Mouse (Mus musculus) left cerebral cortex, adult 18-20 months (tissue): Measurements from ENCODE around the gene Rasgef1b. TPM values are rescaled to one million over a fixed set of nuclear protein-coding genes. Genes with fewer than 3 reads are reported as not detected.

Source experiments
- DNase-seq, 2 experiments: peaks; one replicate each; pipeline ENCODE4 v3.0.0; 2021 to 2022; ENCODE audit warnings: low spot score in 2 of 2, mixed read lengths in 1 of 2
- total RNA-seq, 2 experiments: library from RNA; stranded (reverse); gene quantifications; 2 replicates each; pipeline ENCODE4 v1.2.3; 2021

The Rasgef1b gene
- total RNA-seq, 2 experiments from 2014 or later: 73.6 to 73.8 TPM

DNA sequence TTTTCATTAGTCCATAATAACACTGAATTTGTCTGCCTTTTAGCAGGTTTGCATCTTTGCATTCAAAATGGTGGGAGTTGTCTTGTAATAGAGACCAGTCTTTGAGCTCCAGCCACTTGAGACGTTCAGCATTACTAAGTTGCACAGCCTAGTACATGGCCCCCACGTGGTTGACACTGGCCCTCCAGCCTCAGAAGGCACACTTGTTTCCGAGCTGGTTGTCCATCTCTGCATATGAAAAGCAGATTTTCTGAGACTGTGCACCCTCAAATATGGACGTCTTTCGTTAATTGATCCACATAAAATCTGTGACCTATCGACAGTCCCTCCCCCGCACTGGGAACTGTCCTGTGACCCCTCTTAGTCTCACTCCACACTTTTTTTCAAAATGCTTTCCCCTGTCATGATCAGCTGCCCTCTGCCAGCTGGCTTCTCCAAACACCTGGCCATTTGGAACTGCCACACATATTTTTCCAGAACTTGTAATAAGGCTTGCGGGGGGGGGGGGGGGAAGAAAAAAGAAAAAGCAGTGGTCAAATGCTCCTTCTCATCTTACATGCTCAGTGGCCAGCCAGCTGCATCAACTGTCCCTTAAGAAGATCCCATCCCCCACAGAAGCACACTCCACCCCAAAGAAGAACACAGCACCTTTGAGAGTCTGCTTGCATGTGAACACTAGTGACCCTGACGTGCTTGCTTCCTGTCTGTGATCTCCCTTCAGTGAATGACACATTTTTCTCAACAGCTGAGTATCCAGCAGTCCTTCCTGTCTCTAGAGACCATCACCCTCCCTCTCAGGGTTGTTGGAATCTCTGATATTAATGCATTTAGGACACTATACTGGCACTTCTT, 231.7 kb downstream of the Rasgef1b start:
- no peak for DNase-seq

GRCm38 (mm10) chr5:99496157-99496453, 232.8 kb downstream of the Rasgef1b start:
- DNase-seq: no peak

- DNase-seq: no peak
Observed at GRCm38 (mm10) chr5:99495354-99496156, 233.3 kb downstream of the Rasgef1b start.

- no peak for DNase-seq
Observed at GRCm38 (mm10) chr5:99493861-99494260, 235.0 kb downstream of the Rasgef1b start.

DNA sequence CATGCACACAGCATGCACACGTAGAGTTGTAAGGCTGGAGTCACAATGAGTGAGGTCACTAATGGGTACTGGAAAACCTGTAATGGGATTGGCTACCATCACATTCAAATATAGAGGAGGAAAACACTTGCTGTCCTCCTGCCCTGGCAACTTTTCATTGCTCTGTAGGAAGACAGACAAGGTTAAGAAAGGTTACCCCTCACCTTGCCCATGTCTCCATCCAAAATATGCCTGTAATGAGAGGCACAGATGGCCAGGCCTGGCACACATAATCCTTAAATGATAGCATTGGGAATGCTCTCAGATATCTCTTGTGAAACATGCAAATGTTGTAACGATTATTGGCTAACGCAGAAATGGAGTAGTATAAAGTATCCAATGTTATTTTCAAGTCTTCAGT, 235.8 kb downstream of the Rasgef1b start:
- no peak for DNase-seq

- no peak for DNase-seq
Observed at GRCm38 (mm10) chr5:99488479-99489158, 240.2 kb downstream of the Rasgef1b start.

DNA sequence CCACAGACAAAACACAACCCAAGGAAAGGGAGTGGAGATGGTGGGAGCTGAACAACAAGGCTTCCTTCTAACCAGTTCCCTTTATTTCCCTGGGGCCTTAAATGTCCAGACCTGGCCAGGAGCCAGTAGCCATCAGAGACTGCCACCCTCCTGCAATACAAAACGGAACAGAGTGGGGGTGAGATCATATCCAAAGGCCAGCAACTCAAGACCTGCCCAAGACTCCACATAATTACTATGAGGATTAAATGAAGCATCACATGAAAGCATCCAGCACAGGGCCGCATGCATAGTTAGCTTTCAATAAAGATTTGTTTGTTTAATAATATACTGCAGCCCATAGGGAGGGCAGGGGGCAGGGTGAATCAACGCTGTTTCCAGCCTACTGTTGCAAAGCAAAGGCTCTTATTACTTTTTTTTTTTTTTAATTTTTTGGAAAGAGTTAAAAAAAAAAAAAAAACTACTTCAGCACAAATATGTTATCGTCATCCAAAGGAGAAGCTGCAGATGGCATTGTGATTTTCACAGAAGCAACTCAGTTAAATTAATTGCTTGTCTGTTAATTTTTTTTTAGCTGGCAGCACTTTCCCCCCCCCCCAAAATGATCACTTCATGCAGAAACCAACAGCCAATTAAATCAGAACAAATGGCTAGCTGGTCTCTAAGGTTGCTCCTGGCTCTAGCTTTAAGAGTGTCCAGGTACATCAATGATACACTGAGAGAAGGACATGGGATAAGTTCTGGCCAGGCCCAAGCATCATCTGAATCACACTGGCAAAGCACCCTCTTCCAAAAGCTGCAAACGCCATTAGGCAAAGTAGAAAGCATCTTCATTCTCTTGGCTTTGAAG, 241.6 kb downstream of the Rasgef1b start:
- DNase-seq: no peak

GRCm38 (mm10) chr5:99483162-99483561, 245.7 kb downstream of the Rasgef1b start:
- no peak for DNase-seq

DNA sequence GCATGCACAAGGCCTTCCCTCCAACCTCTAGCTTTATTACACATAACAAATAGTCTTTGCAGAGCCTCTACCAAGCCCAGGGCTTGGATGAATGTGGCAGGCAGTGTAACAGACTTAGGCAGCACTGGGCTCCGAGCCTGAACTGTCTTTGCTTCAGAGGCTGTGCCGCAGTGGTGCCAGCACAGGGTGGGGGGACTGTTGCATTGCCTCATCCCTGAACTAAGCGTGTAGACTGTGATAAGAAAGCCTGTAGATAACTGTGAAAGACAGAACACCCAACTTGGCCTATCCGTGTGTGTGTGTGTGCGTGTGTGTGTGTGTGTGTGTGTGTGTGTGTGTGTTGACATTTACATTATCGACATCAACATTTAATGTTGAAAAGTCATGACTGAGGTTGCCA, 246.3 kb downstream of the Rasgef1b start:
- DNase-seq: no peak

- no peak for DNase-seq
Observed at GRCm38 (mm10) chr5:99482016-99482415, 246.8 kb downstream of the Rasgef1b start.

- DNase-seq: no peak
Observed at GRCm38 (mm10) chr5:99480078-99481031, 248.5 kb downstream of the Rasgef1b start.

- peak in 1 of 2 experiments; percentile 31 for DNase-seq
Observed at GRCm38 (mm10) chr5:99479263-99480077, 249.4 kb downstream of the Rasgef1b start.

- DNase-seq: no peak
Observed at GRCm38 (mm10) chr5:99478716-99479115, 250.1 kb downstream of the Rasgef1b start.

DNA sequence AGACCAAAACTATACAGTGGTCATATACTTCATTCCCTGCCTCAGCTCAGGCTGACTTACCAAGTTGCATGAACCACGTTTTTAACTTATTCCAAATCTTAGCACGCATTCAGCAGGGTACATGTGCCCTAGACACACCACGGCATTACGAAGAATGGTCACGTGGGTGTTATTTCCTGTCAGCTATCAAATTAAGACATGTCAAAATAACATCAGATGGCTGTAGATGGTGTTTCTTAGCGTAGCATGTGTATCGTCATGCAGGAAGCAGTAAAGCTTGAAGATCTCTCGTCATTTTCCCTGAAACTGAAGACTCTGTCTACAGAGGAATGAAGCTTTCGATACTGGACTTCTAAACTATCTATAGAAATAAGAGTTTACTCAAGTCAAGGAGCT, 251.4 kb downstream of the Rasgef1b start:
- DNase-seq: no peak

- no peak for DNase-seq
Observed at GRCm38 (mm10) chr5:99476640-99477419, 252.0 kb downstream of the Rasgef1b start.

GRCm38 (mm10) chr5:99472607-99473335, 256.1 kb downstream of the Rasgef1b start:
- DNase-seq: no peak

- DNase-seq: no peak
Observed at GRCm38 (mm10) chr5:99471790-99472189, 257.1 kb downstream of the Rasgef1b start.
